In genomic region chr16:26950209-26950608, GRCm38 (mm10) we compare ENCODE assay signal across 19 mouse cellular contexts. TPM values are rescaled to one million over a fixed set of nuclear protein-coding genes. Genes with fewer than 3 reads are reported as not detected.
A peak's percentile ranks its signal among the peaks of the same experiment; 100 is the strongest.
DNase-seq lines count a peak whose midpoint lies in the region; TF ChIP-seq lines count a peak whose summit lies in the region.
"Had no signal": no experiment of that assay in that cellular context is flagged by ENCODE, and none has a peak within 500 bp of the region (broad histone marks: within the 10 kb centered on the region; RNA-seq: fewer than 3 reads in every experiment).

No protein-coding gene starts in this region.

- no peak overlapping the region for H3K27ac ChIP-seq in layer of hippocampus, adult 2 months
- H3K27ac ChIP-seq: embryonic facial prominence, embryonic 13.5 days; forebrain, embryonic 12.5 days; gastrocnemius, adult 2 months; liver, embryonic 12.5 days; macrophage; neural tube, embryonic 13.5 days had no signal

- no peak for DNase-seq in layer of hippocampus, adult 2 months (ENCODE audit: low spot score in 2 of 2)
- DNase-seq in layer of hippocampus, postnatal 14 days (ENCODE audit: low spot score in 2 of 2) = no peak
- DNase-seq in 3T3-L1 (ENCODE audit: low read depth, low spot score) (peak; percentile 43), 416B (ENCODE audit: low read depth) (peak; percentile 31), adipocyte (ENCODE audit: low spot score) (peak; percentile 33)
- no peak for DNase-seq in gastrocnemius, postnatal 25 days
- no peak for DNase-seq in cerebellum, adult 9-11 months
- DNase-seq: cerebellum, postnatal 14 days; gastrocnemius, adult 2 months; kidney, adult 11 months; right cerebral cortex, adult 18-20 months; spleen, adult 18-20 months; thymus, postnatal 25 days had no signal

- H3K4me3 ChIP-seq in layer of hippocampus, adult 2 months = no peak overlapping the region
- H3K4me3 ChIP-seq: embryonic facial prominence, embryonic 13.5 days; forebrain, embryonic 12.5 days; gastrocnemius, adult 2 months; liver, embryonic 12.5 days; neural tube, embryonic 13.5 days had no signal

- peak; percentile 50 for TF ChIP-seq CTCF in layer of hippocampus, adult 2 months (conservative IDR thresholded peaks at IDR 0.05)

RNA-seq across cellular contexts. Expression of gene Gmnc, which starts 41.2 kb away (rescaled TPM):
- 1 to 10 TPM; 2.3 to 3.8 TPM for total RNA-seq in layer of hippocampus, adult 2 months (2021)
- 1 to 10 TPM in 1 of 2 experiments, under 1 TPM in 1; 0.98 to 2.8 TPM for total RNA-seq in layer of hippocampus, postnatal 14 days (2021)
- not detected for total RNA-seq in gastrocnemius, postnatal 25 days (2021)
- total RNA-seq: gastrocnemius, adult 2 months; hematopoietic stem cell, adult 5-6 weeks had no signal

Comparison
In these comparisons a context has a peak if more than half of its experiments do, and no peak if none do; other contexts are left out.
1. DNase-seq: peak in 3T3-L1 (single experiment), 416B (single experiment) and adipocyte (single experiment); none in layer of hippocampus, adult 2 months (0 of 2), layer of hippocampus, postnatal 14 days (0 of 2), gastrocnemius, postnatal 25 days (single experiment) and cerebellum, adult 9-11 months (single experiment).